Mouse (Mus musculus): Measurements from ENCODE around the gene Adgrf3. TPM values are rescaled to one million over a fixed set of nuclear protein-coding genes. Genes with fewer than 3 reads are reported as not detected.

The Adgrf3 gene
- total RNA-seq, 4 experiments from 2014 or later = not detected

GRCm38 (mm10) chr5:30152007-30152406 is 53.5 kb downstream of the Adgrf3 start:
- DNase-seq (ENCODE audit: low spot score in 2 of 2) = no peak

GRCm38 (mm10) chr5:30148133-30148920 is 57.2 kb downstream of the Adgrf3 start:
- no peak for DNase-seq (ENCODE audit: low spot score in 2 of 2)

- DNase-seq (ENCODE audit: low spot score in 2 of 2) = no peak
These were observed 59.0 kb downstream of the Adgrf3 start for GRCm38 (mm10) chr5:30146526-30146925.

Small RNA genes lying within 50 kb of the gene (microRNA-seq; reads per million reads assigned to microRNA genes)
- gene Mir1960 = 1.5 to 3.5 reads per million in 2 experiments

Other genes with a start within 250 kb of the Adgrf3 start
- gene Il6, start 192.6 kb downstream of the Adgrf3 start, total RNA-seq (2022) = not detected
- gene Tyms, start 132.1 kb downstream of the Adgrf3 start, total RNA-seq (2022) = 1 to 10 TPM; 4.9 to 9.1 (median 6.2) TPM
- gene Garem2, start 100.6 kb downstream of the Adgrf3 start, total RNA-seq (2022) = 10 to 100 TPM; 13.2 to 14.3 (median 13.7) TPM
- gene 3110082J24Rik, start 99.6 kb downstream of the Adgrf3 start, total RNA-seq (2022) = 1 to 10 TPM; 2.0 to 3.2 (median 3.0) TPM
- 10 to 100 TPM; 73.3 to 81.8 (median 74.5) TPM for gene Hadha, start 50.6 kb downstream of the Adgrf3 start, total RNA-seq (2022)
- 100 to 1,000 TPM in 2 of 4 experiments, 10 to 100 TPM in 2; 85.7 to 106 (median 100) TPM for gene Hadhb, start 50.5 kb downstream of the Adgrf3 start, total RNA-seq (2022)
- gene Selenoi, start 26.9 kb upstream of the Adgrf3 start, total RNA-seq (2022) = 10 to 100 TPM; 39.2 to 50.7 (median 43.3) TPM
- gene Drc1, start 75.7 kb upstream of the Adgrf3 start, total RNA-seq (2022) = 10 to 100 TPM in 3 of 4 experiments, 1 to 10 TPM in 1; 9.7 to 13.9 (median 11.4) TPM

Measured in layer of hippocampus, adult 8-10 months (tissue).